Comparison of ENCODE assay signal across 29 mouse cellular contexts in the genomic region with DNA sequence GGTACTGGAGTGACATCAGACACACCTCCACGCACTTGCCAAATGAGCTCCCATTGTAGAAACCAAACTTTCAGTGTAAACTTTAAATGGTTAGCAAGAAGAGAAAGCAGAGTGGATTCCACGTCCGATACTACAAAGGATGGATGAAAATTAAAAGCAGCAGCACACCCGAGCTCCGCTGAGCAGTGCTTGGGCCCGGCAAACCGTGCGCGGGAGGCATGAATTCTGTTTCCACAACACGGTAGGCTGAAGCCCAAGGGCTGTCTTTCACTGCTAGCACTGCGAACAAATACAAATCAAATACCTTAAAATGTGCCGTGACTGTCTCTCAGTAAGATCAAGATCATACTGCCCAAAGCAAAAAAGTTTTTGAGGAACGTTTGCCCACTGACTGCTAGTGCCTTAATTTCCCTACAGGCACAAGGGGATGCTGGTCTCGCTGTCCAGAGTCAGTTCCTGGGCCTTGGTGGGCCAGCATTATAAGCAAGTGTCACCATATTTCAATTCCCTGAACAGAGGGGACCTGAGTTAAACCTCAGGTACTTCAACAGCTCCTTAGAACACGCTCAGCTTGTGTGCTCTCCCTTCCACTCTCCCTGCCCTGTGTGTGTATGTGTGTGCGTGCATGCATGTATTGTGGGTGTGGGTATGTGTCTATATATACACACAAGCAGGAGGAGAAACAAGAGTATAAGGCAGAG. TPM values are rescaled to one million over a fixed set of nuclear protein-coding genes. Genes with fewer than 3 reads are reported as not detected.
DNase-seq lines count a peak whose midpoint lies in the region; ATAC-seq lines count a peak whose summit lies in the region.
"Had no signal": no experiment of that assay in that cellular context is flagged by ENCODE, and none has a peak within 500 bp of the region (broad histone marks: within the 10 kb centered on the region; RNA-seq: fewer than 3 reads in every experiment).

No protein-coding gene starts in this region.

- peaks cover 59% of the 10 kb centered on the region for H3K4me1 ChIP-seq in heart, embryonic 13.5 days

- DNase-seq in frontal cortex, adult 2 months (ENCODE audit: extremely low spot score in 1 of 2, low spot score in 1 of 2): no peak
- no peak for DNase-seq in heart, postnatal 25 days (ENCODE audit: low spot score)
- peak; percentile 19 for DNase-seq in layer of hippocampus, adult 11-12 months (ENCODE audit: low spot score)
- no peak for DNase-seq in layer of hippocampus, adult 9-10 months (ENCODE audit: low spot score)
- DNase-seq in testis, postnatal 10 days (ENCODE audit: low spot score): peak; percentile 30
- DNase-seq in testis, postnatal 14 days (ENCODE audit: low spot score): no peak
- DNase-seq: adrenal gland, postnatal 10 days; adrenal gland, postnatal 36 days; B cell, adult 2 months; cerebellum, adult 11 months; cerebellum, adult 2 months; cerebellum, adult 9-11 months; cerebellum, postnatal 25 days; gastrocnemius, postnatal 25 days; heart, adult 2 months; heart, postnatal 4 days; kidney, adult 18-20 months had no signal

- 0 out of 2 replicates have a peak overlapping the region, but pooled peaks have one; percentile 10 for H3K27ac ChIP-seq in heart, embryonic 13.5 days (replicated peaks)
- H3K27ac ChIP-seq: forebrain, embryonic 10.5 days; forebrain, embryonic 13.5 days; heart, adult 2 months; hindbrain, embryonic 14.5 days; hindbrain, postnatal 0 days had no signal

- no peaks in the 10 kb centered on the region for H3K36me3 ChIP-seq in heart, embryonic 13.5 days
- H3K36me3 ChIP-seq: G1E had no signal

- H3K4me3 ChIP-seq in heart, embryonic 13.5 days: no peak overlapping the region
- H3K4me3 ChIP-seq: forebrain, embryonic 10.5 days; forebrain, embryonic 13.5 days; heart, adult 2 months had no signal

- H3K27me3 ChIP-seq in heart, embryonic 13.5 days (replicated peaks): no peaks in the 10 kb centered on the region
- H3K27me3 ChIP-seq: CH12.LX; forebrain, embryonic 13.5 days; Patski had no signal

- no peaks in the 10 kb centered on the region for H3K9me3 ChIP-seq in heart, embryonic 13.5 days
- H3K9me3 ChIP-seq: forebrain, embryonic 13.5 days had no signal

- H3K4me2 ChIP-seq in heart, embryonic 13.5 days: no peak overlapping the region
- H3K4me2 ChIP-seq: forebrain, embryonic 13.5 days; hindbrain, embryonic 14.5 days had no signal

- intact Hi-C loops in heart, postnatal 25 days (cut with DNase I): no loop called here

- ATAC-seq in frontal cortex, adult (ENCODE audit: low TSS enrichment): 0 out of 2 replicates have a peak, but pooled peaks have one; percentile 59
- no peak for ATAC-seq in heart, embryonic 13.5 days (ENCODE audit: extremely low read depth, insufficient number of reproducible peaks, low FRiP score, low TSS enrichment)
- ATAC-seq: forebrain, embryonic 16.5 days; hindbrain, postnatal 0 days; inflammation-experienced regulatory T-cells, adult 6 months; intestine, embryonic 16.5 days; Patski had no signal

- 83% methylated on average over 16 of the region's 16 CpGs for WGBS in heart, embryonic 13.5 days

- no peak overlapping the region for H3K9ac ChIP-seq in heart, embryonic 13.5 days
- H3K9ac ChIP-seq: forebrain, embryonic 13.5 days; hindbrain, embryonic 14.5 days had no signal

RNA-seq across cellular contexts. Expression of a gene that starts 18.9 kb away (rescaled TPM):
- 20.0 and 20.6 TPM in 2 replicates for polyA plus RNA-seq in frontal cortex, adult 2 months (2012; rRNA removed)
- 12.6 and 13.0 TPM in 2 replicates for polyA plus RNA-seq in heart, embryonic 13.5 days (2015; fragmentation: Nextera tagmentation; extraction: Ambion mirVana)
- total RNA-seq in heart, postnatal 25 days (2021): 10 to 100 TPM; 17.2 to 18.4 TPM
- polyA plus RNA-seq: G1E had no signal

Comparison
In these comparisons a context has a peak if more than half of its experiments do, and no peak if none do; other contexts are left out.
1. DNase-seq: peak in layer of hippocampus, adult 11-12 months (single experiment) and testis, postnatal 10 days (single experiment); none in frontal cortex, adult 2 months (0 of 2), heart, postnatal 25 days (single experiment), layer of hippocampus, adult 9-10 months (single experiment) and testis, postnatal 14 days (single experiment).